Mouse (Mus musculus): ENCODE results near the gene Nup98. TPM values are rescaled to one million over a fixed set of nuclear protein-coding genes. Genes with fewer than 3 reads are reported as not detected.

Nup98 gene
- polyA plus RNA-seq, 1 experiment from 2014 or later: 15.1 TPM

DNA sequence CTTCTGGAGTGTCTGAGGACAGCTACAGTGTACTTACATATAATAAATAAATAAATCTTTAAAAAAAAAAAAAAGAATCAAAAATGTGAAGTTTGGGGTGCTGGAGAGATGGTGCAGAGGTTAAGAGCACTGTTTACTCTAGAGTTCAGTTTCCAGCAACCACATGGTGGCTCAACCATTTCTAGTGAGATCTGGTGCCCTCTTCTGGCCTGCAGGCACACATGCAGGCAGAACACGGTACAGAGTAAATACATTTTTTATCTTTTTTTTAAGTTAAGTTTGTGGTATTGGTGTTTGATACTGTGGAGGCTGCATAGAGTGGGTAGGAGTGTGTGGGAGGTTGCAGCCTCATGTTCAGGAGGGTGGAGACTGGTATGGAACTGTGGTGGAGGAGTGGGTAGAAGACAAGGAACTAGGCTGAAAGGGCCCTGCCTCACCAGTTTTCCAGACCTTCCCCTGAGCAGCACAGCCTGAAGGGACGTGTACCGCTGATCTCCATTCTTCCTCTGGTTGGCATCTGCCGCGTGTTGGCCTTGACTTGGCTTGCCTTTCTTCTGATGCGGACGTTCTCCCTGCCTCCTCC is 133.2 kb downstream of the Nup98 start:
- no peak overlapping the region for H3K27ac ChIP-seq (ENCODE audit: low read depth, low read length)
- ATAC-seq: no peak

More for the DNA sequence above, 133.2 kb downstream of the Nup98 start:
- 87% methylated on average over 7 of the region's 7 CpGs for WGBS
- Histone ChIP-seq H3K4me1 (ENCODE audit: control insufficient read depth, insufficient read depth, low read depth, low read length) (no peaks in the 10 kb centered on the region), H3K9me3 (ENCODE audit: control insufficient read depth, low read length) (no peaks in the 10 kb centered on the region), H3K27me3 (replicated peaks; ENCODE audit: control insufficient read depth, insufficient read depth, low read length) (no peaks in the 10 kb centered on the region), H3K4me2 (ENCODE audit: low read length) (no peak overlapping the region), H3K9ac (ENCODE audit: low read depth, low read length) (no peak overlapping the region), H3K4me3 (ENCODE audit: low read length) (no peak overlapping the region), H3K36me3 (ENCODE audit: control insufficient read depth, insufficient read depth, low read length) (peaks cover 20% of the 10 kb centered on the region)

Other genes starting within 250 kb of the Nup98 start
- gene Il18bp, start 191.5 kb downstream of the Nup98 start, polyA plus RNA-seq (2015; fragmentation: Nextera tagmentation; extraction: Ambion mirVana): 4.1 and 4.7 TPM in 2 replicates
- gene Rnf121, start 144.7 kb downstream of the Nup98 start, polyA plus RNA-seq (2015; fragmentation: Nextera tagmentation; extraction: Ambion mirVana): 35.0 and 35.9 TPM in 2 replicates
- 24.6 and 26.9 TPM in 2 replicates for gene Xndc1, start 144.7 kb downstream of the Nup98 start, polyA plus RNA-seq (2015; fragmentation: Nextera tagmentation; extraction: Ambion mirVana)
- 0.63 and 1.3 TPM in 2 replicates for gene Xntrpc, start 144.5 kb downstream of the Nup98 start, polyA plus RNA-seq (2015; fragmentation: Nextera tagmentation; extraction: Ambion mirVana)
- gene Trpc2, start 127.1 kb downstream of the Nup98 start, polyA plus RNA-seq (2015; fragmentation: Nextera tagmentation; extraction: Ambion mirVana): not detected in 2 replicates
- gene Art1, start 108.4 kb downstream of the Nup98 start, polyA plus RNA-seq (2015; fragmentation: Nextera tagmentation; extraction: Ambion mirVana): 0.19 and 1.4 TPM in 2 replicates
- gene Art5, start 100.7 kb downstream of the Nup98 start, polyA plus RNA-seq (2015; fragmentation: Nextera tagmentation; extraction: Ambion mirVana): 0.23 and 0.35 TPM in 2 replicates
- not detected in 2 replicates for gene Chrna10, start 93.3 kb downstream of the Nup98 start, polyA plus RNA-seq (2015; fragmentation: Nextera tagmentation; extraction: Ambion mirVana)
- 63.5 and 67.0 TPM in 2 replicates for gene Pgap2, start within 50 bp of the Nup98 start, polyA plus RNA-seq (2015; fragmentation: Nextera tagmentation; extraction: Ambion mirVana)
- 19.5 and 20.9 TPM in 2 replicates for gene Rhog, start 45.9 kb upstream of the Nup98 start, polyA plus RNA-seq (2015; fragmentation: Nextera tagmentation; extraction: Ambion mirVana)
- gene Stim1, start 57.6 kb upstream of the Nup98 start, polyA plus RNA-seq (2015; fragmentation: Nextera tagmentation; extraction: Ambion mirVana): 15.1 and 17.4 TPM in 2 replicates
- gene Rrm1, start 231.5 kb upstream of the Nup98 start, polyA plus RNA-seq (2015; fragmentation: Nextera tagmentation; extraction: Ambion mirVana): 48.8 and 55.7 TPM in 2 replicates

Data from hindbrain, embryonic 16.5 days (tissue).